Mouse (Mus musculus) adrenal gland, postnatal 25 days (tissue): Measurements from ENCODE around the gene Acer3. TPM values are rescaled to one million over a fixed set of nuclear protein-coding genes. Genes with fewer than 3 reads are reported as not detected.
"Not testable (repeated sequence)": the region's sequence is repeated elsewhere in the genome, so short reads cannot be mapped to it uniquely, and the experiment has no call there.

Experiments used
- DNase-seq: peaks from one replicate; pipeline ENCODE4 v3.0.0; 2021; ENCODE audit warnings: mixed read lengths
- total RNA-seq: library from RNA; stranded (reverse); gene quantifications from 2 replicates; pipeline ENCODE4 v1.2.3, GENCODE M21; 2021

The Acer3 gene
- total RNA-seq, 1 experiment from 2014 or later, result 20.0 TPM

DNA sequence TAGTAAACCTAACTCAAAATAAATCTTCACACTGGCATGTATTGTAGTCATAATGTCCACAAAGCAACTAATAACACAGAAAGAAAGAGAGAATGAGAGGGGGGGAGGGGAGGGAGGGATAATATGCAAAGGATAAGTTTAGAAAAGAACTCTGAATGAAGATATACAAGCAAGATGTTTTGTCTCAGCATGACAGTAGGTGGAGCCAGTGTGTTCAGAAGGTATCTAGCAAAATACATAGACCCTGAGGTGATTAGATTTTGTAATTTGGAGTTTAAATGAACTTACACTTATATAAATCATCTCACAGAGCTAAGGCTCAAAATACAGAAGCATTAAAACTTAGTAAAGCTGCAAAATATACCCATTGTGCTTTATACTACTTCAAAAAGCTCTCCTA, 44.7 kb downstream of the Acer3 start:
- no peak for DNase-seq

DNA sequence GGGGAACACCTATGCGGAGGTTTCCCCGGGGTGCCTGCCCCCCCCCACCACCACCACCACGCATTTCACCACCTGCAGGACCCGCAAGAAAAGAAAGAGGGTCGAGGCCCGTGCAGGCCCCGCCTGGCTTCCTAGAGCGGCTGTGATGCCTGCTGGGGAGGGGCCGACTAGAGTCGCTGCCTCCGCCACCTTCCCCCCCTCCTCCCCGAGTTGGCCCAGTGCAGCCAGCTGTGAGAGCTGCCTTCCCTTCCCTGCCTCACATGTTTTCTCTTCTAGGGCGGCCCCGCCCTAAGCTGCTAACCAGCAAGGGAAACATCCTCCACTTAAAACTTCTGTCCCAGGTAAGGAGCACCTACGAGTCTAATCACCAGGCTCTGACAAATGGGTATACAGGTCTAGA, 52.8 kb downstream of the Acer3 start:
- DNase-seq, result not testable (repeated sequence)

GRCm38 (mm10) chr7:98252520-98252919, 68.5 kb downstream of the Acer3 start:
- DNase-seq, result no peak

GRCm38 (mm10) chr7:98236686-98237359, 84.2 kb downstream of the Acer3 start:
- DNase-seq, result peak; percentile 17

- DNase-seq, result no peak
Measured at GRCm38 (mm10) chr7:98223796-98224195, 97.2 kb downstream of the Acer3 start.

- DNase-seq, result no peak
Measured at GRCm38 (mm10) chr7:98216713-98217112, 104.3 kb downstream of the Acer3 start.

DNA sequence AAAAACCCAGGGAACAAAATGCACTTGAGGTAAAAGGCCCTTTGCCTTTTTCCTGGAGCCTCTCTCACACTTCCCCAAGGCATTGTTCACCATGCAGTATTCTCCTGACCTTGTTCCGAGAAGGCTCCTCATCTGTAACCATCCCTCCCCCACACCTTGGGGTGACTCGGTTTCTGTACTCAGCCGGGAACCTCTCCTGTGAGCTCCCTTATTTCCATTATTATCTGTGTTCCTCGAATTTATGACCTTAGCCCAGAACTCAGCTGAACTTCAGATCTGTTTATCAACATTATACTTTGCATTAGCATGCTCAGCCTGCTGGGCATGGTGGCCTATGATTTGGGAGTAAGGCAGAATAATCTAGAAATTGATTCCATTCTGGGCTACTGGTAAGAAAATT, 118.1 kb downstream of the Acer3 start:
- DNase-seq, result no peak

GRCm38 (mm10) chr7:98201493-98202028, 119.4 kb downstream of the Acer3 start:
- DNase-seq, result no peak

DNA sequence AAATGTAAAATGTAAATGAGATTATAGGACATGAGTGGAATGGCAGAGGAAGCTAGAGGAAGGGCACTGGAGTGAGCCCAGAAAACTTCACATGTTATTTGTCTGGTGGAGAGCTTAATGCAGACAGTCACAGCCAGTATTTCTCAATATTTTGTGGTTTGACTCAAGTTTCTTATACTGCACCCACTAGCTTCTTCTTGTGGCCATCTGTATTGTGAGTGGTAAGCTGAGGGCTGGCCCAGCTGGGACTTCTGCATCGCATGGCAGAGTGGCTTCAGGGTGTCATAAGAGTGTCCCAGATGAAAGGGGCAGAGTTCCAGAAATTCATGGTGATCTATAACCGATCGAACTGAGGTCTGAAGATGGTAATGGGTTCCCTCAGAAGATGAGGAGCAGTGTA, 120.6 kb downstream of the Acer3 start:
- no peak for DNase-seq

GRCm38 (mm10) chr7:98199381-98199780, 121.6 kb downstream of the Acer3 start, which contains the start of gene B3gnt6:
Gene B3gnt6, minus strand, starts transcription at chr7:98199481.
- DNase-seq, result no peak

DNA sequence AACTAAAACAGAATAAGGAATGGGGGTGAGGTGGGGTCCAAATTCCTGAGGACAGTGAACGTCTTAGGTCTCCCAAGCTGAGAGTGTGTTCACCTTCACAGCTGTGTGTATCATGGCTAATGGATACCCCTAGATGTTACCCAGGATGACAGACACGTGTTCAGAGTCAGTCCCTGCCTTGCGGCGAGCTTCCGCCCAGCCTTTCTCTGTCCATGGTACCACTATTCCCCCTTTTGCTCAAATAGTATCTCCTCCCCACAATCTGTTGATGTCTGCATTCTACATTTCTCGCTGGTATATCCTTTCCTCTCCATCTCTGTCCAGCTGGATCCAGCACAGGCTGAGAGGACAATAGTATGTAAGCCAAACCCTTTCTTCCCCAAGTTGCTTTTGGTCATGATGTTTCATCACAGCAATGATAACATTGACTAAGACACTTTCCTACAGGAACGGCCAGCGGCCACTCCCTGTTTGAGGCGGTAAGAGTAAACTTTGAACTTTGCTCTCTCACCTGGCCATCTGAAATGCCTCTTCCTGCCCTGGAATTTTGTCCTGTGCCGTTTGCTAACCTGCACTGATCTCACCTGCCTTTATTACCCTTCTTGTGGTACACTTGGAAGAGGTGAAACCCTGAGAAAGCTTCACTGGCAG, 125.7 kb downstream of the Acer3 start:
- no peak for DNase-seq

DNA sequence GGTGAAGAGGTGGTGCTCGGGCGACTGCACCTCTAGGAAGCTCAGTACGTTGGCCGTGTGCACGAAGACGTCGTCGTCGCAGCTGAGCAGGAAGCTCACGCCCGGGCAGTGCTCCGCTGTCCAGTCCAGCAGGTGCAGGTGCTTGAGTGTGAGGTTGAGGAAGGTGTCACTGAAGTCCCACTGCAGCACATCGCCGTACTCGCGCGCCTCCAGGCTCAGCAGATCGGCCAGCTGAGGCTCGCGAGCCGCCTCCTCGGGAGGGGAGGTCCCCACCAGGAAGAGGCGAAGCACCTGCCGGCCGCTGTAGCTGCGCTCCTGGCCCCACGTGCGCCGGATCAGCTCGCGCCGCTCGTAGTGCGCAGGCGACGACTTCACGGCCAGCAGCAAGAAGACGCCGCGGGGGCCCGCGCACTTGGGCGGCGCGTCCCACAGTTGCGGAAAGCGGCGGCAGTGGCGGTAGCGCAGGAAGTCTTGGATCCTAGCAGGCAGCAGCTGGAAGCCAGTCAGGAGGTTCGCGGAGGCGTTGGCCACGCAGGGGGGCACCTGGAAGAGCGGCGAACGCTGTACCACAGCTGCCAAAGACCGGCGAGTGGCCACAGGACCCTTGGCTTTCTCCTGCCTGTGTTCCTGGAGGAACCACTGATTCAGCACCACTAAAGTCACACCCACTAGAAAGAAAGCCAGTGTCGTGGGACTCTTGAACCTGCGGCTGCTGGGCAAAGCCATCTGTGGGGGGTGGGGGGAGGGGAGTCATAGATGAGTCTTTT, 126.8 kb downstream of the Acer3 start:
- DNase-seq, result peak; percentile 26

- peak; percentile 28 for DNase-seq
Measured at GRCm38 (mm10) chr7:98193515-98194025, 127.4 kb downstream of the Acer3 start.

GRCm38 (mm10) chr7:98191571-98192250, 129.3 kb downstream of the Acer3 start:
- DNase-seq, result peak; percentile 28

GRCm38 (mm10) chr7:98190578-98190977, 130.4 kb downstream of the Acer3 start:
- no peak for DNase-seq

DNA sequence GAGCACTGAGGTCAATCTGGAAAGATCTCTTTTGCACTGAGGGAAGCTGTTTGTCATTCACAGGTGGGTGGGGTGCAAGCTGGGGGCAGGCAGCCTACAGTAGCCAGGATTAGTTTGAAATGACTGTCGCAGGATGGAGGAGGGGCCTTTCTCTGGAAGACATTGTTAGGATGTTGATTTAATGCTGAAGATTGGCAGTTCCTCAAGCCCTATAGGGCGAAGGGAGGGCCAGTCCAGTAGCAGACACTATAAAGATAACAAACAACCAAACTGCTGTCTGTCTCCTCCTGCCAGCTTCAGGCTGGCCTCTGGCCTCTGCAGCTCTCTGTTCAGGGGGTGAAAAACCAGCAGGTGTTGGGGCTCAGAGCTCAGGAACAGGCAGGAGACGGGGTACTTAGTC, 131.3 kb downstream of the Acer3 start:
- no peak for DNase-seq

DNA sequence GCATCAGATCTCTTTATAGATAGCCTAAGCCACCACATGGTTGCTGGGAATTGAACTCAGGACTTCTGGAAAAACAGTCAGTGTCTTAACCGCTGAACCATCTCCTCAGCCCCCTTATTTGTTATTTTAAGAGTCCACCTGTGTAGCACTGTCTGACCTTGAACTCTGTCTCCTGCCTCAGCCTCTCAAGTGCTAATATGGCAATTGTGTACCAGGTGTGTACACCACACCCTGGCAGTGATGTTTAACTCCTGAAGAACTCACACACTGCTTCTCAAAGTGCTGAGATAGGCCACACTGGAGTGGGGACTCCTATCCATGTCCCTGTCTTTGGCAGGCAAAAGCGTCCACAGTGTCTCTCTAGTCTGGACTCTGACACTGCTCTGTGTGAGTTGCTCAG, 132.3 kb downstream of the Acer3 start:
- DNase-seq, result no peak

DNA sequence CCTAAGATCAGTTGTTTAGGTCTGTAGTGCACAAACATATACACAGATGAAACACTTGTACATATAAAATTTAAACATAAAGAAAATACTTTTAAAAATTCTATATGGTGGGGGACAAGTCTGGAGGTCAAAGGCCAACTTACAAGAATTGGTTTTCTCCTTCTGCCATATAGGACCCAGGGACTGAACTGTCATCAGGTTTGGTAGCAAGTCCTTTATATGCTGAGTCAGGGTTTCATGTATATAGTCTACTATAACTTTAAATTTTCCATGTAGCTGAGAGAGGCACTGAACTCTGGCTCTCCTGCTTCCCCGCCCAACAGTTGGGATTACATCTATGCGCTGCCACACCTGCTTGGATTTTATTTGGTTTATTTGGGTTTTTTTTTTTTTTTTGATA, 132.8 kb downstream of the Acer3 start:
- DNase-seq, result no peak

DNA sequence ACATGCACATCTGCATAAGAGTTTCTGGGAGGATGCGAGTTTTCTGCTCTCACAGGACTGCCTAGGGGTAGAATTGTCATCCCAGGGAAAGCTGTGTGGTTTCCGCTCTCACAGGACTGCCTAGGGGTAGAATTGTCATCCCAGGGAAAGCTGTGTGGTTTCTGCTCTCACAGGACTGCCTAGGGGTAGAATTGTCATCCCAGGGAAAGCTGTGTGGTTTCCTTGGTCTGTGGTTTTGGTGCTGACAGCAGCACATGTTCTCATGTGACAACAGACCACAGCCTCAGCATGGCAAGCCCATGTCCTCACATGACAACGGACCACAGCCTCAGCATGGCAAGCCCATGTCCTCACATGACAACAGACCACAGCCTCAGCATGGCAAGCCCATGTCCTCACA, 133.7 kb downstream of the Acer3 start:
- not testable (repeated sequence) for DNase-seq

- no peak for DNase-seq
Measured at GRCm38 (mm10) chr7:98186637-98187036, 134.4 kb downstream of the Acer3 start.

GRCm38 (mm10) chr7:98185326-98185725, 135.7 kb downstream of the Acer3 start:
- no peak for DNase-seq

DNA sequence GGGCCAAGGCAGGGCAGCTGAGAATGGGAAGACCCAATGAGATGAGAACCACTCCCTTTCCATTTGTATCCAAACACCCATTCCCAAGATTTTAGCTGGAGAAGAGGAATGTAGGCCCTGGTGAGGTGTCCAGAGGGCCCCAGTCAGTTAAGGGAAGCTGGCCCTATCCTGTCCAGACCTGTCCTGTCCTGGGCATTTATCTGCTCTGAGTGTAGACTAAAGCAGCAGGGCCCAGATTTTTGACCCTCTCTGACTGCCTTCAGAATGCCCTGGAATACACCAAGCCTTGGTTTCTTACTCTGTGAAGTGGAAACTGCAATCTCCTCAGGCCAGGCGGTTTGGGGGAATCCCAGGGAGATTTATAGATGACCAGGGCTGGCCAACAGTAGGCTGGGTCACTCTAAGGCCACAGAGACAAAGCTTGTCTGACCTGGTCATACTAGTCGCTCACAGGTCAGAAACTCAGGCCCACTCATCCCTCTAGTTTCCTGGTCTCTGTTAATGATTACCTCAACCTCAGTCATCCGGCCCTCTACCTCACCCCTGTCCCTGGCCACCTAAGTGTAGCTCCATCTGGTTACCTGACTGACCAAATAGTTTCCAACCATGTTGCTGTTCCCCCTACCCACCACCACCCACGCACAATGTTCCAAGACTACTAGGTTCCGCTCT, 142.3 kb downstream of the Acer3 start:
- DNase-seq, result no peak
